Mouse (Mus musculus) lung, postnatal 10 days (tissue): ENCODE measurements around the gene Maf.

Experiments used
- DNase-seq: peaks from one replicate; pipeline ENCODE4 v3.0.0; 2021

Gene Maf

DNA sequence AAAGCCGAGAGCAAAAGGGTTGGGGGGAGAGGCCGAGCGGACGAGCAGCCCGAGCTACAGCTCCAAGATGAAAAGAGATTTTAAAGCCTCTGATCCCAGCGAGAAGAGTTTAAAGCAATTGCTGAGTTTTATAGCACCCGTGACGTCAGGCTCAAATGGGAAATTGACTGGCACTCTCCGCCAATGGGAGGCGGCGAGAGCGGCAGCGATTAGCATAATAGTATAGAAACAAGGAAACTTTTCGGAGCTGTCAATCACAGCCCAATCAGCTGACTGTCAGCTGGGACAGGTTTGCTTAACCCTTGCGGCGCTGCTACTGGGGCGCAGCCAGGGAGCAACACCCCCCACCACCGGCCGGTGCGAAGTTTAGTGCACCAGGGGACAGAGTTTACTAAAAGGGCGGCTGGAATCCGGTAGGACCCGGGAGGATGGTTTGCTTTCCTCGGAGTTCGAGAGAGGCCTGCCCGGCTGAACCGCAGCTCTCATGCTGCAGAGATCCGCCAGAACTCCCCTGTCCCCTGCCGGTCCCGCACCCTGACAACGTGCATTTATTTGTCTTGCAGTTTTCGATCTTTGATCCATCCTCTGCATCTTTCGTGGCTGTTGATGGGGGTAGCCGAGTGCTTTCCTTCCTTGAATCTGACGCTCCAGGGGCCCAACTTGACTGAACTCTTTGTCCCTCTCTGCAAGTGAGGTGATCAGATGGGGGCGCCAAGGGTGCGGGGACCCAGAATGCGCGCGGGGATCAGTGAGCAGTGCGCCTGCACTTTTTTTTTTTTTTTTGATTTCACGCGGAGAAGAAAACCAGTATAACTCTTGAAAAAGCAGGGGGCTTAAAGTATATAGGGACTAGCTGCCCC is at the start of gene Maf:
Maf (minus strand) TSS at position 64 of the 860 bp plus-strand sequence.
- peak; percentile 89 for DNase-seq

DNA sequence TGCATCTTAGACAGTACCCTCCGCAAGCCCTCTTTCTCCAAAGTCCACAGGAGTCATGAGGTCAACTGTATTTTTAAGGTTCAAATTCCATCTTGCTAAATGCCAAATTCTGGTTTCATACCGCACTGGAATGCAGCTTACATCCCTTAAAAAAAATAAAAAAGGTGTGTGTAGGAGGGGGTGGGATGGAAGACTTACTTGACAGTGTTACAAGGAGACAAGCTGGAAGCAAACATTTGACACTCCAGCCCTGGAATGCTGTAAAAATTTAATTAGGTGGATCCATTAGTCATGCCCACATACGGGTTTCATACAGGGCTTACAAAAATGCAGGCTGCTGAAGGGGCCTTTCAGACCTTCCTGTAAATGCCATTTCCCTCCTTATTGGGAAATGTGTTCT is 49.4 kb upstream of the Maf start:
- DNase-seq, result no peak

DNA sequence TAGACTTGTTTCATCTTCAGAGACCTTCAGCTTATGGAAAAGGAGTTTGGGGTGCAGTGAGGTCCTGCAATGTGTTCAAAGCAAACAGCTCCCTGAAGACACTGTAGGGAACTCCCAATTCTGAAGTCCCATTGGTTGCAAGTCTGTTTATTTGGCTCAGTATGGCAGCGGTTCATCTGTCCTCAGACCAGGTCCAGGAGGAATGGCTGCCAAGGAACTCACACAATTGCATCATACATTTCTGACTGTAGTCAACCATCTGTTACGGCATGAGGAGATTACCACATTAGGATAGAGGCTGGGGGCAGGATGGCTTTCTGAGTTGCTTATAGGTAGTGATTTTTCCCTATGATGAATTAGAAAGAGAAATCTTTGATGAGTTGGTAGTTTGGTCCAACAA is 48.4 kb upstream of the Maf start:
- peak; percentile 7 for DNase-seq

GRCm38 (mm10) chr8:115754694-115755093 is 47.1 kb upstream of the Maf start:
- DNase-seq, result no peak

- DNase-seq, result peak; percentile 52
Observed at GRCm38 (mm10) chr8:115753801-115754200, 46.2 kb upstream of the Maf start.

DNA sequence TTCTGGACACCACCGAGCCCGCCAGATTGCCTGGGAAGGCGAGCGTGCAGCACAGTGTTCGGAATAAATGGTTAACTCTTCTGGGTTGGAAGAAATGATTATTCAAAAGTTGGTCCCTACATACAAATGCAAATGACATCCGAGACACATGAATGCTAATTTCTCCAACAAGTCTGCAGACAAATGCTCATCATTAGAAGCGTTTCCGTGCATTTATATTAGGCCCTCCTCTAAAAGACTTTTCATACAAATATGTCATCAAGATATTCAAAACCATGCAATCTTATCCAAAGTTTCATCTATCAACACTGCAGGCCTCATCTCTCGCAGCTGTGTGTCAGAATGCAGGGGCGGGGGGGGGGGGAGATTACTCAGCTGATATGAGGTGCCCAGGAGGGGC is 39.8 kb upstream of the Maf start:
- DNase-seq, result no peak

- no peak for DNase-seq
Observed at GRCm38 (mm10) chr8:115745648-115746047, 38.1 kb upstream of the Maf start.

DNA sequence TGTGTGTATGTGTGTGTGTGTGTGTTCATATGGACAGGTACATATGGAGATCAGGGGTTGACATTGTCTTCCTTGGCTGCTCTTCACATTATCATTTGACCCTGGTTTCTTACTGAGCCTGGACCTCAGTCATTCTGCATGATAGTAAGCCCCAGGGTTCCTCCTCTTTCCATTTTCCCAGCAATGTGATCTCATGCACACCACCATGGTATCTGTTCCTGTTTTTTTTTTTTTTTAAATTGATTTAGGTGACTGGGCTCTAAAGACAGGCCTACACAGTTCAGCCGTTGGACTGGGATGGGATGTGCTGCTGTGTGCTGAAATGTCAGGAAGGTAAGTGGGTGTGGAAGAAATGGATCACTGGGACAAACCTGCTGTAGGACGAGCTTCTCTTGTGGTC is 35.8 kb upstream of the Maf start:
- no peak for DNase-seq

DNA sequence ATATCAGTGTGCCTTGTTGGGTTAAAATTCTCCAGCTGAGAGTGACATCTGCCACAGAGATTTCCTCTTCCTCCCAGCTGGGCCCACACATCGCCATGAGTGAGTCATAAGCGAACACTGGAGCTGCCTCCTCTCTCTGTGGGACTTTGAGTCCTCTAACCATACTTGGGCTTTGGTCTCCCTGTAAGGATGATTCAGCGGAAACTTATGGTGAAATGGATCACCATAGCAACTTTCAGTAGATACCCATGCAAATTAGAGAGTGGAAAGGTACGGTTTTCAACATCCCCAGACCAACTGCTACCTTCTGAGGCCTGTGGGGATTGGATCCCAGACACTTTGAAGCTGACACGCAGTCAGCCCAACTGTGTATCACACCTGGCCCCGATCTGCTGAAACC is 35.1 kb upstream of the Maf start:
- DNase-seq, result no peak

GRCm38 (mm10) chr8:115741964-115742363 is 34.4 kb upstream of the Maf start:
- DNase-seq, result no peak

DNA sequence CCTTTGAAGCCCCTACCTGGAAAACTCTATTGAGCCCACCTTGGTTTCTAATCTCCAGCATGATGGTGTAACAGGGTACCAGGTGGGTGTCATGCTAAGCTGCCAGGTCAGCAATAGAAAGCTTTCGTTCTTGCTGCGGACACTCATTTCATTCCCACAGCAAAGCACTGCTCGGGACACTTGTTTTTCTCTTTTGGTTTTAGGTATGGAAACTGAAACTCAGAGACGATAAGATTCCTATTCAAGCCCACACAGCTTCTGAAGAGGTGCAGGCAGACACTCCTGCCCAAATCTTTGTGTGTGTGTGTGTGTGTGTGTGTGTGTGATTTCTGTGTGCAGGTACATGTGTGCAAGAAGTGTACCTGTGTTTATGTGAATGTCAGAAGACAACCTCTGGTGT is 32.2 kb upstream of the Maf start:
- DNase-seq, result no peak

GRCm38 (mm10) chr8:115732401-115732800 is 24.8 kb upstream of the Maf start:
- no peak for DNase-seq

GRCm38 (mm10) chr8:115726807-115727206 is 19.2 kb upstream of the Maf start:
- no peak for DNase-seq

- DNase-seq, result no peak
Observed at GRCm38 (mm10) chr8:115726231-115726630, 18.6 kb upstream of the Maf start.

- DNase-seq, result no peak
Observed at GRCm38 (mm10) chr8:115719126-115719525, 11.5 kb upstream of the Maf start.

- DNase-seq, result no peak
Observed at GRCm38 (mm10) chr8:115718621-115719020, 11.0 kb upstream of the Maf start.

DNA sequence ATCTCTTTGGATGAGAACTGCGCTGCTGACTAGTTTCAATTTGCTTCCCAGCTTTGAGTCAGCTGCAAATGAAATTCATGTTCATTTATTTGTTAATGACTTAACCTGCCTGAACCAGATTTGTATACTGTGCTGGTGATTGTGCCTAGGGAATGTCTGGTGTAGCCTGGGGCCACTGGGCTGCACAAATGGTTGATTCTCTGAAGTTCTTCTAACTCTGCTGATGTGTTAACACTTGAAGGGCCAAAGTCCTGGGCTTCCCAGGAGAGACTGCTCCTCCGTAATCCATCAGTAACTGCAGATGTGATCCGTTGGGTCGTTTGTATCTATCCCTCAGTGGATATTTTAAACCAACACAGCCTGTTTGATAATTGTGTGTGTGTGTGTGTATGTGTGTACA is 7.7 kb upstream of the Maf start:
- DNase-seq, result no peak

DNA sequence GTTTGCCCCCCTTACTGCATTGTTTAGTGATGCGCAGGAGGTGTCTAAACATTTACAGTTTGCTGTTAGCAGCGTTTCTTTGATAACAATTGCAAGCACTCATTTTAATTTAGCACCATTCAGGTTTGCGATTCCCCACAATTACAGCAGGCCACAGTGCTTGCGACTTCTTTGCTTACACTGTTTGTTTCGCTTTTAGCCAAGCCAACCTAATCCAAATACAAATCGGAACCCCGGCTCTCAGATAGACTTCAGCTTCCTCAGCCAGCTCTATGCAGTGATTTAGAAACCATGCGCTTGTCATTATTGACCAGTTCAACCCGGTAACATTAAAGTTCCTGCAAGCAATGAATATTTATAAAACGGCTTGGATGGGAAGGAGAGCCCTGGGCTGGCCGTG is 3.5 kb upstream of the Maf start:
- no peak for DNase-seq

DNA sequence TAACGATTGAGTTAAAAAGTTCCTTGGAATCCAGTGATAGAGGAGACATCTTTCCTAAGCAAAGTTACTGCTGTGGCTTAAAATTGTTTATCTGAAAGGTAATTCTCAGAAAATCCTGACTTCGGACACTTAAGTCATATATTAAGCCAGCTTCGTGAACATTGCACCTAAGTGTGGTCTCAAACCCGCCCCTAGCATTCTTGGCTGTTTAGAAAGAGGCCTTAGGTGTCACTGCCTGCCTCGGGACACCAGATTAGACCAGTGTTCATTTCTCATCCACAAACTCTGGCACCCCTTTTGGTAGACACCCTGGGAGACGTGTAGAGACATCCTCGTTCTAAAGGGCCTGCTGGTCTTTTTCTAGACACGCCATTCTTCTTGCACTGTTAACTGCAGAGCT is 2.3 kb upstream of the Maf start:
- no peak for DNase-seq

GRCm38 (mm10) chr8:115708936-115709780 is 1.6 kb upstream of the Maf start:
- peak; percentile 88 for DNase-seq

- peak; percentile 66 for DNase-seq
Observed at GRCm38 (mm10) chr8:115706861-115707730, 498 bp downstream of the Maf start.

DNA sequence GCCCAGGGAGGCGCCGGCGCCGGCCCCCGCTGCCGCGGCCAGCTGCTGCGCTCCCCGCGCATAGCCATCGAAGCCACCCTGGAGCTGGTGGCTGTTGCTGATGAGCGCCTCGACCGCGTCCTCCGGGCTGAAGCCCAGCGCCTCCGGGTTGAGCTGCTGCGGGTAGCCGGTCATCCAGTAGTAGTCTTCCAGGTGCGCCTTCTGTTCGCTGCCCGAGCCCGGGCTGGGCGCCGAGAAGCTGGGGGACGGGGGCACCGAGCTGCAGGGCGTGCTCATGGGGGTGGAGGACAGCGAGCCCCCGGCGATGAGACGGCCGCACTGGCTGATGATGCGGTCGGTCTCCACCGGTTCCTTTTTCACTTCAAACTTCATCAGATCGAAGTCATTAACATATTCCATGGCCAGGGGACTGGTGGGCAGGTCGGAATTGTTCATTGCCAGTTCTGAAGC is 1.2 kb downstream of the Maf start:
- DNase-seq, result peak; percentile 13

DNA sequence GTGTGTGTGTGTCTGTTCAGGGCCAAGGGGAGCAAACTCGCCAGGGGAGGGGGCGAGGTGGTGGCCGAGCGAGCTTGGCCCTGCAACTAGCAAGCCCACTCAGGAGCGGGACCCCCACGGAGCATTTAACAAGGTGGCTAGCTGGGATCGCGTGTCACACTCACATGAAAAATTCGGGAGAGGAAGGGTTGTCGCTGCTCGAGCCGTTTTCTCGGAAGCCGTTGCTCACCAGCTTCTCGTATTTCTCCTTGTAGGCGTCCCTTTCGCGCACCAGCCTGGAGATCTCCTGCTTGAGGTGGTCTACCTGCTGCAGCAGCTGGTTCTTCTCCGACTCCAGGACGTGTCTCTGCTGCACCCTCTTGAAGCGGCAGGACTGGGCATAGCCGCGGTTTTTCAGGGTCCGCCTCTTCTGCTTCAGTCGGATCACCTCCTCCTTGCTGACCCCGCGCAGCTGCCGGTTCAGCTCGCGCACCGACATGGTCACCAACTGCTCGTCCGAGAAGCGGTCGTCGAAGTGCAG is 1.9 kb downstream of the Maf start:
- DNase-seq, result peak; percentile 31
